Mouse (Mus musculus): ENCODE measurements at regions not wholly inside any gene's neighbourhood (a gene's known extent, or its start where the extent isn't known, plus 50 kb on each side); places are given as distances from the start of the nearest gene placed in this dataset.

GRCm38 (mm10) chr8:26352541-26353010, 233.2 kb downstream of the Gm45692 start:
- intact Hi-C loops (cut with DNase I), result no loop called here
- DNase-seq, result peak; percentile 78

- no peak for DNase-seq
- intact Hi-C loops (cut with DNase I), result no loop called here
These were observed 234.1 kb downstream of the Gm45692 start for GRCm38 (mm10) chr8:26353476-26353875.

- intact Hi-C loops (cut with DNase I), result no loop called here
- DNase-seq, result no peak
These were observed 235.2 kb downstream of the Gm45692 start for GRCm38 (mm10) chr8:26354516-26354915.

- intact Hi-C loops (cut with DNase I), result no loop called here
- DNase-seq, result no peak
These were observed 237.5 kb downstream of the Gm45692 start for GRCm38 (mm10) chr8:26356801-26357200.

- intact Hi-C loops (cut with DNase I), result no loop called here
These were observed 239.4 kb downstream of the Gm45692 start for GRCm38 (mm10) chr8:26358711-26359136.

GRCm38 (mm10) chr8:26362366-26362765, 243.0 kb downstream of the Gm45692 start:
- intact Hi-C loops (cut with DNase I), result no loop called here
- DNase-seq, result no peak

More at GRCm38 (mm10) chr8:26358711-26359136, 239.4 kb downstream of the Gm45692 start:
- DNase-seq, result no peak

GRCm38 (mm10) chr8:26363616-26364015, 244.3 kb downstream of the Gm45692 start:
- intact Hi-C loops (cut with DNase I), result no loop called here
- DNase-seq, result no peak

GRCm38 (mm10) chr8:26364637-26365036, 245.3 kb downstream of the Gm45692 start:
- intact Hi-C loops (cut with DNase I), result no loop called here
- DNase-seq, result no peak

GRCm38 (mm10) chr8:26380668-26381067, 261.3 kb downstream of the Gm45692 start:
- peak; percentile 56 for DNase-seq
- intact Hi-C loops (cut with DNase I), result loop anchor here (5.0 kb wide), 1 partner anchor 602 kb away; no protein-coding TSS in a partner anchor

GRCm38 (mm10) chr8:26382426-26382825, 263.1 kb downstream of the Gm45692 start:
- no peak for DNase-seq
- intact Hi-C loops (cut with DNase I), result loop anchor here (5.0 kb wide), 1 partner anchor 600 kb away; no protein-coding TSS in a partner anchor

- DNase-seq, result no peak
- intact Hi-C loops (cut with DNase I), result loop anchor here (5.0 kb wide), 1 partner anchor 598 kb away; no protein-coding TSS in a partner anchor
These were observed 264.6 kb downstream of the Gm45692 start for GRCm38 (mm10) chr8:26383886-26384285.

- DNase-seq, result peak; percentile 5
- intact Hi-C loops (cut with DNase I), result loop anchor here (5.0 kb wide), 1 partner anchor 598 kb away; no protein-coding TSS in a partner anchor
These were observed 265.1 kb downstream of the Gm45692 start for GRCm38 (mm10) chr8:26384305-26384993.

GRCm38 (mm10) chr8:26384994-26385345, 265.6 kb downstream of the Gm45692 start:
- intact Hi-C loops (cut with DNase I), result loop anchor here (5.0 kb wide), 1 partner anchor 597 kb away; no protein-coding TSS in a partner anchor
- DNase-seq, result no peak

- no peak for DNase-seq
- intact Hi-C loops (cut with DNase I), result no loop called here
These were observed 275.7 kb downstream of the Gm45692 start for GRCm38 (mm10) chr8:26395061-26395460.

GRCm38 (mm10) chr8:26420002-26420401, 300.7 kb downstream of the Gm45692 start:
- DNase-seq, result no peak
- intact Hi-C loops (cut with DNase I), result no loop called here

GRCm38 (mm10) chr8:26420536-26420935, 301.2 kb downstream of the Gm45692 start:
- intact Hi-C loops (cut with DNase I), result no loop called here

GRCm38 (mm10) chr8:26427311-26427710, 308.0 kb downstream of the Gm45692 start:
- no peak for DNase-seq
- intact Hi-C loops (cut with DNase I), result no loop called here

More at GRCm38 (mm10) chr8:26420536-26420935, 301.2 kb downstream of the Gm45692 start:
- no peak for DNase-seq

GRCm38 (mm10) chr8:26429751-26430327, 310.5 kb downstream of the Gm45692 start:
- intact Hi-C loops (cut with DNase I), result no loop called here
- no peak for DNase-seq

- no peak for DNase-seq
- intact Hi-C loops (cut with DNase I), result no loop called here
These were observed 313.0 kb downstream of the Gm45692 start for GRCm38 (mm10) chr8:26432161-26432919.

GRCm38 (mm10) chr8:26436236-26436635, 316.9 kb downstream of the Gm45692 start:
- DNase-seq, result no peak
- intact Hi-C loops (cut with DNase I), result no loop called here

- intact Hi-C loops (cut with DNase I), result no loop called here
- DNase-seq, result no peak
These were observed 318.2 kb downstream of the Gm45692 start for GRCm38 (mm10) chr8:26437571-26437970.

All from left cerebral cortex, postnatal 4 days (tissue).